Mouse (Mus musculus): ENCODE measurements around the gene Tcte1. TPM values are rescaled to one million over a fixed set of nuclear protein-coding genes. Genes with fewer than 3 reads are reported as not detected.

Tcte1 gene
- total RNA-seq, 1 experiment = 0.09 TPM

DNA sequence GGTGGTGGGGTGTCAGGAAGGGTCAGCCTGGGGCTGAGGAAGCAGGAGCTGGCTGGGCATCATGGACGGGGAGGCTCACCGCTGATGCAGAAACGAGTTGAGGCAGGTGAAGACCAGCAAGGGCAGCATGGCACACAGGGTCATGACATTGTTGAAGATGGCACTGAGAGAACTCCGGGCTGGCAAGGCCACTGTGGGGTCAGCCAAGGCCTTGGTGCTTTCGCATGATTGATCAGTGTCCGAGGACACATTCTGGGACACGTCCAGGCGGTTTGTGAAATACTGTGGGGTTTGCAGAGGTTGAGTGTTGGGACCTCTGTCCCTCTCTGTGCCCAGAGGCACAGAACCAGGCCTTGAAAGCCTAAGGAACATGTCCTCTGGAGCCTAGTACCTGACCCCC, 66.6 kb downstream of the Tcte1 start:
- peaks cover 7 to 35% of the 10 kb centered on the region in 2 experiments for H3K4me1 ChIP-seq (ENCODE audit: control insufficient read depth in 2 of 2, insufficient read depth in 2 of 2, low read length in 2 of 2, poor library complexity in 1 of 2)

GRCm38 (mm10) chr17:45590410-45590809, 67.2 kb downstream of the Tcte1 start:
- DNase-seq (ENCODE audit: low read depth, low spot score) = no peak

More for the DNA sequence above, 66.6 kb downstream of the Tcte1 start:
- Histone ChIP-seq H3K36me3 (ENCODE audit: control insufficient read depth, insufficient read depth, low read length, poor library complexity, severe bottlenecking) (peaks cover 68% of the 10 kb centered on the region), H3K4me3 (ENCODE audit: insufficient read depth in 1 of 2, low read depth in 1 of 2, low read length in 2 of 2, poor library complexity in 1 of 2, severe bottlenecking in 1 of 2) (no peak overlapping the region), H3K9ac (ENCODE audit: insufficient read depth, low read depth, low read length, poor library complexity, severe bottlenecking) (no peak overlapping the region), H3K27ac (ENCODE audit: insufficient read depth, low read depth, low read length, poor library complexity, severe bottlenecking) (no peak overlapping the region), H3K9me3 (ENCODE audit: control insufficient read depth, insufficient read depth, low read depth, low read length) (no peaks in the 10 kb centered on the region)
- in situ Hi-C loops (cut with MboI; ENCODE audit: low sequenced_read_pairs in 2 of 2, unreplicated experiment in 2 of 2) = loop anchor here in 1 of 2 experiments (5.0 kb wide), 1 partner anchor 37 kb away; no protein-coding TSS in a partner anchor
- TF ChIP-seq HCFC1 (IDR thresholded peaks at IDR 0.05; ENCODE audit: borderline replicate concordance, insufficient read depth, low read length) (no peak), CHD2 (IDR thresholded peaks at IDR 0.05; ENCODE audit: low read depth, low read length) (no peak), MAFK (IDR thresholded peaks at IDR 0.05; ENCODE audit: insufficient read depth, low read depth, low read length) (no peak), ZNF384 (IDR thresholded peaks at IDR 0.05; ENCODE audit: low read depth, low read length) (no peak), ZC3H11A (IDR thresholded peaks at IDR 0.05; ENCODE audit: borderline replicate concordance, low read depth, low read length) (no peak)
- DNase-seq (ENCODE audit: low read depth, low spot score) = no peak

DNA sequence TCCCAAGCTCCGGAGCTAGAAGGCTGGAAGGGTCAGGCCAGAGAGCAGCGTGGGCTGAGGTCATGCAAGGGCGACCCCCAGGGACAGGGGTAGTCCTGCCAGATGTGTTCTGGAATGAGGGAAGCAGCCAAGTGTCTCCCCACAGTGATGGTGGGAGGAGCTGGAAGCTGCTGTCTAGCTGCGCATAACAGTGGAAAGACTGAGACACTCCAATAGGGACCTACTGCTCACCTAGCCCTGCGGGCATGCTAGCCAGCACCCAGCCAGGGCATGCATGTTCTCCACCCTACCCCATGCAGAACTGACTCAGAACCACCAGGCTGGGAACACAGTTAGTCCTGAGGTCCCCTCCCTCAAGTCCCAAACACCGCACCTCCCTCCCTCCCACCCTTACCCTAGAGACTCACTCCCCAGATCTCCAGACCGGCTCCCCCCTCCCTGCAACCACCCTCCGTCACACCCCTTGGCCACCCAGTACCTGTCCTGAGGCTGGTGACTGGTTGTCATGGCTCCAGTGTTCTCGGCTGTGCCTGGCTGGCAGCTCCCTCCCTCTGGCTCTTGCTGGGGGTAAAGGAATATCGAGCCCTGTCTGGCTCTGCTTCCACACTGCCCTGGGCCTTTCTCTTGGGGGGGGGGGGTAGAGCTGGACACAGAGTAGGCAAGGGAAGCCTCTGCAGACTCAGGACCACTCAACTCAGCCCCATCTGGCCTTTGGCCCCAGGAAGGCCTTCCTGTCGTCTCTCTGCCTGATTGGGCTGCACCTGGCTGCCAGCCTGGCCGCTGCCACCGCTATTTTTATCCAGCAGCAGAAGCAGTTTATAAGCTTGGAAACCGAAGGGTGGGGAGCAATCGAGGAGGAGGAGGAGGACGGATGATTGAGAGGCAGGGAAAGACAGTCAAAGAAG, 68.7 kb downstream of the Tcte1 start:
- H3K9ac ChIP-seq (ENCODE audit: insufficient read depth, low read depth, low read length, poor library complexity, severe bottlenecking) = peak overlapping the region; percentile 84; the same call in 1 of the 2 replicates

More at GRCm38 (mm10) chr17:45590410-45590809, 67.2 kb downstream of the Tcte1 start:
- Histone ChIP-seq H3K36me3 (ENCODE audit: control insufficient read depth, insufficient read depth, low read length, poor library complexity, severe bottlenecking) (peaks cover 64% of the 10 kb centered on the region), H3K9me3 (ENCODE audit: control insufficient read depth, insufficient read depth, low read depth, low read length) (no peaks in the 10 kb centered on the region), H3K4me3 (ENCODE audit: insufficient read depth in 1 of 2, low read depth in 1 of 2, low read length in 2 of 2, poor library complexity in 1 of 2, severe bottlenecking in 1 of 2) (no peak overlapping the region), H3K9ac (ENCODE audit: insufficient read depth, low read depth, low read length, poor library complexity, severe bottlenecking) (no peak overlapping the region), H3K4me1 (ENCODE audit: control insufficient read depth in 2 of 2, insufficient read depth in 2 of 2, low read length in 2 of 2, poor library complexity in 1 of 2) (peaks cover 4 to 33% of the 10 kb centered on the region in 2 experiments), H3K27ac (ENCODE audit: insufficient read depth, low read depth, low read length, poor library complexity, severe bottlenecking) (no peak overlapping the region)
- in situ Hi-C loops (cut with MboI; ENCODE audit: low sequenced_read_pairs in 2 of 2, unreplicated experiment in 2 of 2) = no loop called here
- TF ChIP-seq MAFK (IDR thresholded peaks at IDR 0.05; ENCODE audit: insufficient read depth, low read depth, low read length) = no peak
- TF ChIP-seq CHD2 (IDR thresholded peaks at IDR 0.05; ENCODE audit: low read depth, low read length) = no peak
- TF ChIP-seq HCFC1 (IDR thresholded peaks at IDR 0.05; ENCODE audit: borderline replicate concordance, insufficient read depth, low read length) = no peak
- TF ChIP-seq ZNF384 (IDR thresholded peaks at IDR 0.05; ENCODE audit: low read depth, low read length) = no peak
- no peak for TF ChIP-seq ZC3H11A (IDR thresholded peaks at IDR 0.05; ENCODE audit: borderline replicate concordance, low read depth, low read length)

More for the DNA sequence above, 68.7 kb downstream of the Tcte1 start:
- Histone ChIP-seq H3K4me3 (ENCODE audit: insufficient read depth in 1 of 2, low read depth in 1 of 2, low read length in 2 of 2, poor library complexity in 1 of 2, severe bottlenecking in 1 of 2) (peak overlapping the region; percentile 28 to 36), H3K36me3 (ENCODE audit: control insufficient read depth, insufficient read depth, low read length, poor library complexity, severe bottlenecking) (peaks cover 49% of the 10 kb centered on the region), H3K9me3 (ENCODE audit: control insufficient read depth, insufficient read depth, low read depth, low read length) (no peaks in the 10 kb centered on the region), H3K4me1 (ENCODE audit: control insufficient read depth in 2 of 2, insufficient read depth in 2 of 2, low read length in 2 of 2, poor library complexity in 1 of 2) (peaks cover 5 to 31% of the 10 kb centered on the region in 2 experiments), H3K27ac (ENCODE audit: insufficient read depth, low read depth, low read length, poor library complexity, severe bottlenecking) (no peak overlapping the region)
- no peak for DNase-seq (ENCODE audit: low read depth, low spot score)
- TF ChIP-seq ZNF384 (IDR thresholded peaks at IDR 0.05; ENCODE audit: low read depth, low read length) (no peak), CHD2 (IDR thresholded peaks at IDR 0.05; ENCODE audit: low read depth, low read length) (no peak), HCFC1 (IDR thresholded peaks at IDR 0.05; ENCODE audit: borderline replicate concordance, insufficient read depth, low read length) (no peak), MAFK (IDR thresholded peaks at IDR 0.05; ENCODE audit: insufficient read depth, low read depth, low read length) (no peak), ZC3H11A (IDR thresholded peaks at IDR 0.05; ENCODE audit: borderline replicate concordance, low read depth, low read length) (no peak)
- in situ Hi-C loops (cut with MboI; ENCODE audit: low sequenced_read_pairs in 2 of 2, unreplicated experiment in 2 of 2) = no loop called here

Other genes starting within 250 kb of the Tcte1 start
- gene Cdc5l, start 89.7 kb upstream of the Tcte1 start, total RNA-seq (2012; rRNA removed) = 116 and 125 TPM in 2 replicates
- gene Spats1, start 48.0 kb upstream of the Tcte1 start, total RNA-seq (2012; rRNA removed) = 8.5 and 9.7 TPM in 2 replicates
- gene Aars2, start 16.6 kb upstream of the Tcte1 start, total RNA-seq (2012; rRNA removed) = 36.6 and 60.9 TPM in 2 replicates
- gene Tmem151b, start 26.2 kb downstream of the Tcte1 start, total RNA-seq (2012; rRNA removed) = 2.1 and 4.0 TPM in 2 replicates
- gene Nfkbie, start 32.3 kb downstream of the Tcte1 start, total RNA-seq (2012; rRNA removed) = 2.1 and 2.2 TPM in 2 replicates
- gene Slc35b2, start 40.4 kb downstream of the Tcte1 start, total RNA-seq (2012; rRNA removed) = 96.7 and 98.7 TPM in 2 replicates
- gene Hsp90ab1, start 49.8 kb downstream of the Tcte1 start, total RNA-seq (2012; rRNA removed) = 1,660 and 1,758 TPM in 2 replicates
- 321 and 677 TPM in 2 replicates for gene Slc29a1, start 76.2 kb downstream of the Tcte1 start, total RNA-seq (2012; rRNA removed)
- gene Mymx, start 78.7 kb downstream of the Tcte1 start, total RNA-seq (2012; rRNA removed) = 66.0 and 95.3 TPM in 2 replicates
- gene Capn11, start 135.9 kb downstream of the Tcte1 start, total RNA-seq (2012; rRNA removed) = 0.48 TPM in 1 of 2 replicates, not detected in the other
- gene Mrpl14, start 162.9 kb downstream of the Tcte1 start, total RNA-seq (2012; rRNA removed) = 39.2 and 48.2 TPM in 2 replicates
- gene Tmem63b, start 163.5 kb downstream of the Tcte1 start, total RNA-seq (2012; rRNA removed) = 89.1 and 139 TPM in 2 replicates
- 0.58 TPM in 1 of 2 replicates, not detected in the other for gene 1600014C23Rik, start 210.4 kb downstream of the Tcte1 start, total RNA-seq (2012; rRNA removed)

Measured in ES-E14 (cell line).